Mouse (Mus musculus): ENCODE measurements at regions not wholly inside any gene's neighbourhood (a gene's known extent, or its start where the extent isn't known, plus 50 kb on each side); places are given as distances from the start of the nearest gene placed in this dataset.

DNA sequence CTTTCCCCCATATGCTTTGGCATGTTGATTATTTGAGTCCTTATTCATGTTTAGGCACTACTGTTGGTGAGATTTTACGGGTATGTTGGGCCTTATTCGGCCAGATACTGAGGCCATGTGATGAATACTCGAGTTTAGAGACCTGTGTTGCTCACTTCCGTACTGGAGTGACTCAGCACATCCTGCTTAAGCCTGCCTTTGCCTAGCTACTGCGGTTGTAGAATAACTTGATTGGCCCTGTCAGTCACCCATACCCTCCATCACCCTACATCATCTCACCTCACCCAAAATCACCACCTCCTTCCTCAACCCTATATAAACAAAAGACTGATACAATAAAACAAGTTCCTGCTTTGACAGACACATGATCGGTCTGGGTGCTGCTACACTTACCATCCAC is 187.2 kb downstream of the Ifng start:
- no peak for DNase-seq

DNA sequence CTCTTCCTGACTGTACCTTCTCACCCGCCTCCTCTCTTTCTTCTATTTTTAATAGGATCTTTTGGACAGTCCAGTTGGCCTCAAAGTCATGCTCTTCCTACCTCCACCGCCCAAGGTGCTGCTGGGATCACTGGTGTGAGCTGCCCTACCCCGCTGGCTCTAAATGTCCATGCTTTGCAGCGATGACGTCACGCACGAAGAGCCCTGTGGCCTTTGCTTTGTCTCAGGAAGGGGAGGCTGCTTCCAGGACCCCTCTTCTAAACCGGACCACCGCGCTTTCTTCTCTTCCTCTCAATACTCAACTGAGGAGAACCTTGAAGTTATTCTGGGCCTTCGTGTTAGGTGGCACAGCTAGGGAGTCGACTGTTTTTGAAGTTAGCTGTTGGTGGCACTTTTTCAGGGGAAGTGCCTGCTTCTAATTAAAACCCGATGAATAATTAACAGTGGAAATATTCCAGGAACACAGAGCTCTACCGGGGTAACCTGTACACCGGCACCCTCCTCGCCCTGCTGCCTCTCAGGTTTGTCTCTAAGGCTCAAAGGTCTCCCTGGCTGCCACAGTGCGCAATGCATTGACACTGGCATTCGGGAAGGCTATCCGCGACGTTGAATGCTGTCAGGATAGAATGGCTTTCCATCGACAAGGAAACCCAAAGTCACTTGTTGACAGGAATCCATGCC is 188.7 kb downstream of the Ifng start:
- DNase-seq = no peak

DNA sequence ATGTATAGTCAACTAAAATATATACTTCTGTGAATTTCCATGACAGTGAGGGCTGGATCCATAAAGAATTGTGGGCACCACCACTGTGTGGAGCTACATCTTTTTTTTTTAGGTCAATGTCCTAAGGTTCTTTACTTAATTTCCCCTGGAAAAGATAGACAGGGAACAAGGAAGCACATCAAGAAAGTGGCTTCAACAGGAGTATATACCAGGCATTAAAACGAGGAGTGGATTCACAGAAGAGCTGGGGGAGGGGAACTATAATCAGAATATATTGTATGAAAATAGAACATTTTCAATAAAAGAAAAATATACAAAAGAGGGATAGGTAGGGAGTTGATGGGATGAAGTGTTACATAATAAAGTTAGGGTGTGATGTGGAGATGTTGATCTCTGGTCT is 190.9 kb downstream of the Ifng start:
- no peak for DNase-seq

DNA sequence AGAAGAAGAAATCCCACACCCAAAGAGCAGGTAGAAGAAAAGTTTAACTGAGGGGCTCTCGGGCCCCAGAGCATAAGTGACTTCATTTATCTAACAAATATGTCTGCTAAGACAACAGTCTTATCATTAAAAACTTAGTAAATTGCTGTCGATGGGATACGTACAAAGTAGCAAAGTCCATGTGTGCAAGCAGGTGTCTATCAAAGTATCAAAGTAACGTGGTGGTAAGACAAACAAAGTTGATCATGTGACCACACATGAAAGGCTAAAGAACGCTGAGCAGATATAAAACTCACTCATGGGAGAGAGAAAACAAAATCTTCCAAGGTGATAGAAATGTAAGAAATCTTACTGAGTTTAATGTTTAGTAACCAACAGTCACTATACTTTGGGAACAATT is 191.3 kb downstream of the Ifng start:
- no peak for DNase-seq

DNA sequence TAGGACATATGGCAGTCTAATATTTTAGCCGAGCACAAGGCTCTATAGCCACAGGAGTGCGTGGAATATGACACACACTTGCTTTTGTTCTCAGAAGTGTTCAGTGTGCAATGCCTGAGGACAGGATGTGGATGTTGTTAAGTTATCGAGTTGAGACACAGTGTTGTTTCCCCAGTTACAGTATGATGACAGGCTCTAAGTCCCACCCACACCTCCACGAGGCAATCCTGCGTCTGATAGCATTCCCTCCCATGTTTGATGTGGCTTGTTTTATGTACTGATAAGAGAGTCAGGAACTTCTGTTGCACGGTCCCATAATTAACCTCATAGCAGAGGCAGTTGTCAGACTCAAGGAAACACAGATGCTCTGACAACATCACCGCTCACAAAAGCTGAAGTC is 192.6 kb downstream of the Ifng start:
- DNase-seq = no peak

DNA sequence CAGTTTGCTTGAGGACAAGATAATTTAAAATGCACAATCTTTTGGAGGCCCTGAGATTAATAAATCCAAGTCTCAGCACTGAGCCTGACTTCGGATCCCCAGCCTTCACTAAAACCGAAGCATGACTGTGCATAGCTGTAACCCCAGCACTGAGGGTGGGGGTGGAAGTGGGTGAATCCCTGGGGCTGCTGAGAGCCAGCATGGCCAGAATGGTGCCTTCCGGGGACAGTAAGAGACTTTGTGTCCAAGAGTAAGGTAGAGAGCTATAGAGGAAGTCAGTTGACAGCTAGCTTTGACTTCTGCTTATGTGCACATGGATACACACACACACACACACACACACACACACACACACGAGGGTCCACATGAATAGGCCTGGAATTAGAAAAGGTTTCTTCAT is 198.3 kb downstream of the Ifng start:
- no peak for DNase-seq

DNA sequence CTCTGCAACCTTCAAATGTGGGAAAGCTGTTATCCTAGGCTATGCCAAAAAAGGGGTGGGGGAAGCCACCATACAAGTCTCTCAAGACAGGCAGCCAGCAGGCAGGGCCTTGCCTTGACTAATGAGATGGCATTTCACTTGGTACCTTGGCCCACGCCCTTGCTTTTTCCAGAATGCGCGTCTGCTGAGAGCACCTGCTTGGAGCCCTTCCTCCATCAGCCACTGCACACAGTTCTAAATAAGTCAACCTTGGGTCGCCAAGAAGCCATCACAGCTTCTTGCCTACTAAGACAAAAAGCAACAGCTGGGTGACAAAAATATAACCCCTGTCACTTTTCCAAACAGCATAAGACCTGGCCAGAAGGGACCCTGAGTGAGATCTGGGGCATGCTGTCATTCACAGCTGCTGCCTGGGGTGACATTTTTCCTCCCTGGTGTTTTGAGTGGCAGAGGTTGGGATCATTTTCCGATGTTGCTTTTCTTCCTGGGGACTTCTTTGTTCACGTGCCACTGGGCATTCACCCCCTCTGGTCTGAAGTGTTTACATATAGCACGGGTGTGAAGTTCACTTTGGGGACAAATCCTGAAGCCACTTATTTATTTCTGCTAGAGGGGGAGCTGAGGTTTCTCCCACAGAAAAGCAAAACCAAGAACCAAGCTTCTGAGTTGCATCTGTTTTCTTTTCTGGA is 199.4 kb downstream of the Ifng start:
- DNase-seq = peak; percentile 43

DNA sequence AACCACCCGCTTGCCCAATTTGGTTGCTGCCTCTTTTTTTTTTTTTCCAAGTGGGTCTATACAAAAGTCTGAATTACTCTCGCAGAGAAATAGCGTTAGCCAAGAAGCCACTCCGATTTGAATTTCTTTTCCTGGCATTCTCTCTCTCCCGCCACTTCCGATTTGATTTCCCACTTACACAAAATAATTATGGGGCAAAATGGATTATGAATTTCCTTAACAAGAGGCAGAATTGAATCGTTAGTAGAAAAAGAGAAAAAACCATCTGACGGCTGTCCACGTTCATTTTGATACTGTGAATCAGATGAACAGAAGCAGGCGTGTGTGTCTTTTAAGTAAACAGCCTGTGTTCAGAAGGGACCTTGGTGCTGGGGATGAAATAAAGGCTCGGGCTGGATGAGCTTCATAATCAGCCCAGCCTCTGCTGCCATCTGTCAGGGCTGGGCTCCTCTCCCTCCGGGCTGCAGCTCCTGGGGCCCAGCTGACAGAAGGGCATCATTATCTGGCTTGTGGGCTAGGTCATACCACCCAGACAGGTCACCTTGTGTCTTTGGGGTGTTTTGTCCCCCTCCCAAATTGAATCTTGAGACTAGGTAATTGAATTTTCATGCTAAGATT is 200.1 kb downstream of the Ifng start:
- peak; percentile 22 for DNase-seq

DNA sequence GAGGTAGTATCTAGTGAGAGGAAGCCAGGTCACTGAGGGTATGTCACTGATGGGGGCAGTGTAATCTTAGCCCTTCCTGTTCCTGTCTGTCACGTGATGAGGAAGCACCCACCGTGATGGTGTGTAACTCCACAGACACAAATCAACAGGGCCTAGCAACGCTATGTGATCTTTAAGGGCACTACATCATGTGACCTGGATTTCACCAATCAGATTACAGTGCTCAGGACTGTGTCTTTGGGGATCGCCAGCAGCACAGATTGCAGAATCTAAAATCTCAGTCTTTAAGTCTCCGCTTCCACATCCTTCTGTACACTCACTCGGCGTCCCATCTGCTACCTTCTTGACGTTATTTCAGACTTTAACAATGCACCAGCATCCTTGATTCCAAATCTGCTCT is 202.8 kb downstream of the Ifng start:
- peak; percentile 45 for DNase-seq

DNA sequence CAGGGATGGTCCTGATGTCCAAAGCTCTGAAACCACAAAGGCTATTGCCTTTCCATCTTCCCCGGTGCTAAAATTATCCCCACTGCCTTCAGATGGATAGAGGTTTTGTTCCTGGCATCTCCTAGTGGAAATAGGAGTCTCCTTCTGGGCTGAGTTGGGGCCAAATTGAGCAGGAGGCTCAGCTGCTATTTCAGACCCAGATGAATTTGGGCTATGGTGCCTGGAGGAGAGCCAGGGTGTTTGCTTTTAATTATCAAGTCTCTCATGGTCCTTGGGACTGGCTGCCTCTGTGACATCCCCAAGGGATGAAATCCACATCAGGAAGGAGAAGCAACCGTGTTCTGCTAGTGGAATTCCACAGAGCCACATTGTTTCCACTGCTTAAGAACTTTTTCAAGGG is 207.3 kb downstream of the Ifng start:
- DNase-seq = peak; percentile 51

DNA sequence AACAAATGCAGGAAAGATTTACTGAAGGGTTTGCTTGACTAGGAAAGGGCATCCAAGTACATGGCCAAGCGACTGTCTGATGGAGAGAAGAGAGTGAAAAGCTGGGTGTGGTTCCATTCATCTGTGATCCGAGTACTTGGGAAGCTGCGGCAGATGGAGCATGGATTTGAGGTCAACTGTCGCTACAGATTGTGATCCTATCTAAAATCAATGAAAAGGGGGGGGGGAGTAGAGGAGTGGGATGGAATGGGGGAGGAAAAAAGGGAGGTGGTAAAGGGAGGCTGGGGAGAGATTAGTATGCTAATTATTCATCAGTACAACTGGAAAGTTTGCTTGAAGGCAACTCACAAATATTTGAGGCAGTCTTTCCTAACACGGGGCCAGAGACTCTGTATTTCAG is 213.4 kb downstream of the Dyrk2 start:
- DNase-seq = no peak

DNA sequence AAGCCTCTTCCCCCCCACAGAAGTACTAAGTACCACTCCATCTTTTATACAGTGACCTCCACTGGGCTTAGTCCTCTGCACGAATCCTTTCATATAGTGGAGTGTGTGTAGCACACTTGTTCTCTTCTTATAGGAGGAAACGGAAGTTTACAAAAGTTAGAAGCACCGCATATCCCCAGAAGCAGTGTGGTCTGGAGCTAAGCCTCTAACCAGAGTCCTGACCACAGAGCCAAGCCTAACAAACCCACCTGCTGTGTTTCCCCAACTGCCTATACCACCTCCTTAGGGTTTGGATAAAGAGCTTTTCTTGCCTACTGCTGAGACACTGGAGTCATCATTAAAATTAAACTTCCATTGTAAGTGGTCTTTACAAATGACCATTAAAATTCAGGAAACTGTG is 204.0 kb downstream of the Dyrk2 start:
- DNase-seq = no peak

DNA sequence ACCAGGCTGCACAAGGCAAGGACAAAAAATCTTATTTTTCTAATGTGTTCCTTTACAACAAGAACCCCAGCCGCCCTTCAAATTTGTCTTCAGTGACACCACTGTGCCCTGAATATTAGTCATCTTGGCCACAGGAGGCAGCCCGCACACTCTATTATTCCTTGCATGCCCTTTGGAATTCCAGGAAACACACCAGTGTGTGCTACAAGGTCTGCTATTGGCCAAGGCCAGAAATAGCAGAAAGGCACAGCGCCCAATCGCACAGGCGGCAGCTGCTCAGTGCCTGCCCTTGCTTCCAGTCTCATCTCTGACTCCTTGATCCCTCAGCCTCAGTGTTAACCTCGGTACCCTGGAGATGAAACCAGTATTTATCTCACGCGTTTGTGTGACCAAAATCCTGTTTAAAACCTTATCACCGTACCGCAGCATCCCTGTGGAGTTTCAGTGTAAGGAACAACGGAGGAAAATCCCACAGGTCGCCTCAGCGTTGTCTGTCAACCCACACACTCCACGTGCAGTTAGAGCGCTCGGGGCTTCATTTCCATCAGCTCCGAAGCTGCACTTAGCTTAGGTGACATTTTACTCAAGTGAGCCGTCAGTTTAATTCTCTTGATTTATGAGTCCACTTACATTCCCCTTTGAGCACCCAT is 194.1 kb downstream of the Dyrk2 start:
- no peak for DNase-seq

DNA sequence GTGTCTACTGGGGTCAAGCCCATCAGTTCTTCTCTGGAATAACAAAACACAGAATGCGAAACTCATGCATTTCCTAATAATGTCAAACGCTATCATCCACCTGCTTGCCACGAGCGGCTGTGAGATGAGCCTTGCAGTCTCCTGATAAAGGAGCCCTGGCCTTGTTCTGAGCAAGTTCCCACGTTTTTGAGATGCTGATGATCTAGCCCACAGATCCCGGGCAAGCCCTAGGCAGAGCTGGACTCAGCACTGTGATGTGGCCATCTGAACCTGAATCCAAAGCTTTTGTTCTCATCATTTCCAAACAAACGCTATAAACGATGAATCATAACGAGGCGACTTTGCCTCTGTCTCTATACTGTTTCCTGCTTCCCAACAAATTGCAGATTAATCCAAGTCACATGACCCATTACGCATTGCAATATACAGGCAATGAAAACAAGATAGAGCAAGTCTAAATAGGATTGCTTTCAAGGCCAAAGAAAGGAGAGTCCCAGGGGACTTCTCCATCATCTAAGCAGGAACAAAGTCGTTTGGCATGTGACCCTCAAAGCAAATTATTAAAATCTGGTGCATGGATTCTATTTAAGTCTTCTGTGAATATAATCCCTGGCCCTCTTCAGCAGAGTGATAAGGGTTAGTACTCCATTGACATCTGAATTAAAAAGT is 191.1 kb downstream of the Dyrk2 start:
- no peak for DNase-seq

DNA sequence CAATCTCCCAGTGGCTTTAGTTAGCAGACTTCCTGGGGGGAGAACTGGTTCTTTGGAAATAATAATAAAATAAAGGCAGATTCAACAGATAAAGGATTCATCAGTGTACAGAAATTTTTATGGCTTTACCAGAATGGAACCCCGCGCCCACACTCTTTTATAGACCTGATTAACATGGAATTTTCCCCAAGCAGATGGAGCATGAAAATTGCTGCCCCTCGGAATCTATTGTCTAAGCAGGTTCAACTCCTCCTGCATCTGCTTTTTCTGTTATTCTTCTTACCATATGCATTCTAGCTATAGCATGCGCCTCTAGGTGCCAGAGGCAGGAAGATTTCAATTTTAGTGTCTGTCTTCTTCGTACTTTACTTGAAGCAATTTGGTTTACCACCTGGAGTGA is 190.5 kb downstream of the Dyrk2 start:
- no peak for DNase-seq

DNA sequence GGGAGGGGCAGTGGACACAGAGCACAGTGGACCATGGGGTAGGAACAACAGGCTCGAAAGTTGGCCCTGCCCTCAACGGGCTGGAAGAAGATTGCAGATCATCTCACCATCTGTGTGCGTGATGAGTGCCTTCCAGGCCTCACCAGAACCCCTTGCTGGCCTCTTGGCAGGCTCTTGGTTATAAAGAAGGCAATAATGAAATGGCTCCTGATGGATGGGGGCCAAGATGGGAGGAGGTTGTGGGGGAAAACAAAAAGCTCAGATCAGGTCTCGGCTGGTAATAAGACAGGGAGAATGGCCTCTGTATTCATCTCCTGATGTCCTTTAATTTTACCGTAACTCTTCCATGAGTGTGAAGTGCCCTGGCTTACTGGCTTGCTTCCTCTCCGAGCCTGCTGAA is 189.1 kb downstream of the Dyrk2 start:
- no peak for DNase-seq

DNA sequence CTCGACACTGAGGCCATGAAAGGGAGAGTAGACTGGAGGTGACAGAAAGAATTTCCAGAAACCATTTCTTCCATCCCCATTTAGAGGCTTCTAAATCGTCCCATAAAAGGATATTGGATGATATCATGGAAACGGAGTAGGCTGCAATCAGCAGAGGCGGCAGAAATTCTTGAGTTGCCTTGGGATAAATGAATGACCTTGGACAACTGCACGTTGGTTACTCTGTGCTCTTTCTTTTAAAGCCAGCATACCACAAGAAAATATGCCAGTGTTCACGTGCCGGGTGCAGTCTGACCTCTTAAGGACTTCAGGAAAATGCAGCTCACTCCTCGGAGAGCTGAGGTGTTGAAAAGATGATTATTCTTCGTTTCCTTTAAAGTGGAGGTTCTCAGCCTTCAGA is 186.7 kb downstream of the Dyrk2 start:
- no peak for DNase-seq

DNA sequence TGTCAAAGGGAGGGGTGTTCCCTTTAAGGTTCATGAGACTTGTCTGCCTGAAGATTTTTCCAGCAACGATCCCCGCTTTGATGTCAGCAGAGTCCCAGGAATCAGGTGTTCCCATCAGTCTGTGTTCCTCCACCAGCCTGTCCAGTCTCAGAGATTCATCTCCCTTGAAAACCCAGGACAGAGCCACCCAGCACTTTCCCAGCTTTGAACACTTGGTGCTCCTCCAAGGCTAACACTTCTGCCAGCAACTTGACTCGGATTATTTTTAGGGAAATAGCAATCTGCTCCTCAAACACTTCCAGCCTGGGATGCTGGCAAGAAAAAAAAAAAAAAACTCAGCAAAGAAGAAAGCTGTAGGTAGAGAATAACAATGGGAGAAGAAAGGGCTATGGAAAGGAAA is 170.7 kb downstream of the Dyrk2 start:
- no peak for DNase-seq

DNA sequence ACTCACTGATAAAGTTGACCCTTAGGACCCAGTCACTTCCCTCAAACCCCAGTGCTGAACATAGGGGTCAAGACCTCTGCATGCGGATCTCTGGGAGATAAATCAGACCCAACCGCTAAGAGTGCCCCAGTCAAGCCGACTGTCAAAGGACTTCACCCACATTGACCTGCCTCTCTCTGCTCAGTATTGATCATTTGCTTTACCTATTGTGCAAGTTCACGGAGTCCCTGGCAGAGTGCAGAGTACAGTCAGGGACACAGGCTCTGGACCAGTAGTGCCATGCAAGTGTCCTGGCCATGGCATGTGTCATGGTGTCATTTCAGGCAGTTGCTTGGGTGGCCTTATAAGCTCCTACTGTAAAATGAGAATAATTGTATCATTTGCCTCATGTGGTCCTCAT is 169.9 kb downstream of the Dyrk2 start:
- DNase-seq = no peak

DNA sequence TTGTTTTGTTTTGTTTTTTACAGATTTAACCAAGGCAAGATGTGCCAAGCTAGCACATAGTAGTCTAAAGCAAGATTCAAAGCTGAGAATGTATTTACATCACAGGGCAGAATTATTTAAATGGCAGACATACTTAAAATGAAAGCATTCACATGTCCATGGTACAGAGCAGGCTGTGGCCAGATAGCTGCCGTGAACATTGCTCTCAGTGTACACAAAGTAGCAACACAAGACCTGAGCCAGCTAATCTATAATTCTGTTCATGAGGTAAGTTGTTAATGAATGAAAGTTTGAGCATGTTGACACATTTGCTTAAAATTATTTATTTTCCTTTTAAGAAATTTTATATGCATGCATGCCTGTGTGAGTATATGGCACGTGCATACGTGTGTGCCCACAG is 164.0 kb downstream of the Dyrk2 start:
- DNase-seq = no peak

DNA sequence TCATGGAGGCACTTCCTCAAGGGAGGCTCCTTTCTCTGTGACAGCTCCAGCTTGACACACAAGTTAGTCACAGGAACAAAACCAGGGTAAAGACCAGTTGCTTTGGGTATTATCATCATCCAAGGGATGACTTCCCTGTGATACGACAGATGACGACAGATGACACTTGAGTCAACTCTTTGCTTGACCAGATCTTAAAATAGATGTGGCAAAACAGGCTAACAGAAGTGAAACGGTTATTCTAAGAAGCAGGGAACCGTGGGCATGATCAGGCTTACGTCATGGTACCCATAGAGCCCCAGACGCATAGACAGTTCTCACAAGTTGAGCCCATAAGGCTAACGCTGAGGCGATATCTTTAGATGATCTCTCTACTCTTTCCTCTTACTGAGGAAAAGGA is 160.3 kb downstream of the Dyrk2 start:
- peak; percentile 69 for DNase-seq

DNA sequence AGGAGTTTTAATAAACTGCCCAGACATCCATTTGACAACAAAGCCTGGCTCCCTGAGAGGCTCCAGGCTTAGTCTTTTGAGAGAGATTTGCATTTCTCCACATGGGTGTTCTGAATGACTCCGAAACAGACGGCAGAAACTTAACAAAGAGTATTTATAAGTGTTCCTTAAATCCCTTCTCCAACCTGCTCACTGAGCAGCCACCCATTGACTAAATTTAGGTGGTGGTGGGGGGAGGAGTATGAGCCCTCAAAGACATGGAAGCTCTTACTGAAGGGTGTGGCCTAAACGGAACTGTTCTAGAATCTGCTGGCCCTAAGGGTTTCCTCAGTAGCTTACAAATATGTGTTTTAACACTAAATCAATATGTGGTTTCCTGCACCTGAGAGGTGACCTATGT is 158.5 kb downstream of the Dyrk2 start:
- DNase-seq = peak; percentile 42

DNA sequence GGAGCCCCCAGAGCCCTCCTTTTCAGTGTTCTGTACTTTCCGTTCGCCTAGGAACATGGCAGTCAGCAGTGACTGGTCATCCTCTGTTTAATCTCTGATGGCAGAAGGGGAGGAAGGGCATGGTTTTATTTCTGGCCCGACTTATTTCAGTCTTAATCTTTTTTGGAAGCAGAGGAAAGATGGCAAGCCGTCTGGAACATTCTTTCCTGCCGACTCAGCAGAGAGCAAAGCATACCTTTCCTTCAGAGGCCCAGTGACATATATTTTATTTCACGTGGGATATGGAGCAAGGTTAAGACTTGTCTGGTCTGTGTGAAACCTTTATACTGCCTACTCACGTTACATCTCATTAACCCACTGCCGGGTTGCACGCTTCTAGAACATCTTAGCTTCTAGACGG is 158.1 kb downstream of the Dyrk2 start:
- no peak for DNase-seq

DNA sequence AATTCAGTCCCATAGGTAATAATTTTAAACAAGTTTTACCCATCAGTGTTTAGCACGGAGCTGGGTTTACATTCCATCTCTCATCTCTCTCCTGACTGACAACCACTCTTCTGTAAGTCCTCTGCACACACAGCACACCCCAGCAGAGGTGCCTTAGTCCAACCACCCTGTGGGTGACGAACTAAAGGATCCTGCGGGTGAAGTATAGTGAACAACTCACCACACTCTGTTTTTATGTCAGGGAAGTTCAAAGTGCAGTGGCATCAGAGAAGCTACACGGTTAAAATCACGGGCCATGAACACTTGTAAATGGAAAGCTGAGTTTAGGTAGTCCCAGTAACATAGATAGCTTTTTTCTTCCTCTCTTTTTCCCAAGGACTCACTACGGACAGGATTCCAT is 157.1 kb downstream of the Dyrk2 start:
- no peak for DNase-seq
